Comparison of ENCODE assay signal across 21 mouse cellular contexts in genomic region chr2:161150004-161150842, GRCm38 (mm10). TPM values are rescaled to one million over a fixed set of nuclear protein-coding genes. Genes with fewer than 3 reads are reported as not detected.
DNase-seq lines count a peak whose midpoint lies in the region; ATAC-seq lines count a peak whose summit lies in the region.
"Had no signal": no experiment of that assay in that cellular context is flagged by ENCODE, and none has a peak within 500 bp of the region (broad histone marks: within the 10 kb centered on the region; RNA-seq: fewer than 3 reads in every experiment).

No protein-coding gene starts in this region.

- H3K36me3 ChIP-seq in midbrain, embryonic 13.5 days: no peaks in the 10 kb centered on the region
- no peaks in the 10 kb centered on the region for H3K36me3 ChIP-seq in midbrain, embryonic 10.5 days
- no peaks in the 10 kb centered on the region for H3K36me3 ChIP-seq in hindbrain, embryonic 15.5 days
- no peaks in the 10 kb centered on the region for H3K36me3 ChIP-seq in neural tube, embryonic 13.5 days
- H3K36me3 ChIP-seq: embryonic facial prominence, embryonic 10.5 days had no signal

- no peak for ATAC-seq in midbrain, embryonic 13.5 days
- peak; percentile 62; the same call in 1 of the 2 replicates for ATAC-seq in hindbrain, embryonic 15.5 days (ENCODE audit: low FRiP score, low read depth)
- peak; percentile 54; the same call in 1 of the 2 replicates for ATAC-seq in neural tube, embryonic 13.5 days (ENCODE audit: low read depth)

- H3K9ac ChIP-seq in midbrain, embryonic 13.5 days (replicated peaks): no peak overlapping the region
- H3K9ac ChIP-seq in hindbrain, embryonic 15.5 days: no peak overlapping the region
- no peak overlapping the region for H3K9ac ChIP-seq in neural tube, embryonic 13.5 days

- H3K27ac ChIP-seq in midbrain, embryonic 13.5 days: peak overlapping the region; percentile 67
- no peak overlapping the region for H3K27ac ChIP-seq in midbrain, embryonic 10.5 days (replicated peaks)
- H3K27ac ChIP-seq in hindbrain, embryonic 15.5 days (replicated peaks): peak overlapping the region; percentile 81
- H3K27ac ChIP-seq in neural tube, embryonic 13.5 days (replicated peaks): peak overlapping the region; percentile 74
- H3K27ac ChIP-seq: embryonic facial prominence, embryonic 10.5 days; heart, adult 2 months; layer of hippocampus, adult 2 months; stomach, postnatal 0 days had no signal

- intact Hi-C loops in left cerebral cortex, postnatal 25 days (cut with DNase I): no loop called here

- peak; percentile 5 for DNase-seq in embryo, embryonic 11 days
- no peak for DNase-seq in embryo, embryonic 10.5 days (ENCODE audit: low spot score)
- DNase-seq in midbrain, embryonic 10.5 days (ENCODE audit: low spot score): no peak
- no peak for DNase-seq in left cerebral cortex, postnatal 25 days (ENCODE audit: low spot score in 2 of 2)
- no peak for DNase-seq in adrenal gland, adult 8-10 months
- DNase-seq: adrenal gland, postnatal 10 days; cerebellum, postnatal 36 days; gastrocnemius, postnatal 14 days; heart, adult 2 months; kidney, adult 2 months; kidney, postnatal 10 days; liver; lung, adult 18-20 months; lung, postnatal 14 days; right cerebral cortex, adult 18-20 months had no signal

- 59% methylated on average over 7 of the region's 7 CpGs for WGBS in midbrain, embryonic 13.5 days
- 79% methylated on average over 7 of the region's 7 CpGs for WGBS in midbrain, embryonic 10.5 days
- 45% methylated on average over 7 of the region's 7 CpGs for WGBS in hindbrain, embryonic 15.5 days
- WGBS in neural tube, embryonic 13.5 days: 39% methylated on average over 7 of the region's 7 CpGs

- H3K4me1 ChIP-seq in midbrain, embryonic 13.5 days (replicated peaks): peaks cover 26% of the 10 kb centered on the region
- H3K4me1 ChIP-seq in midbrain, embryonic 10.5 days: peaks cover 15% of the 10 kb centered on the region
- peaks cover 29% of the 10 kb centered on the region for H3K4me1 ChIP-seq in hindbrain, embryonic 15.5 days (replicated peaks)
- peaks cover 12% of the 10 kb centered on the region for H3K4me1 ChIP-seq in neural tube, embryonic 13.5 days (replicated peaks)

- H3K4me3 ChIP-seq in midbrain, embryonic 13.5 days (replicated peaks): no peak overlapping the region
- no peak overlapping the region for H3K4me3 ChIP-seq in midbrain, embryonic 10.5 days
- H3K4me3 ChIP-seq in hindbrain, embryonic 15.5 days: no peak overlapping the region
- H3K4me3 ChIP-seq in neural tube, embryonic 13.5 days: no peak overlapping the region
- H3K4me3 ChIP-seq: embryonic facial prominence, embryonic 10.5 days; heart, adult 2 months; layer of hippocampus, adult 2 months had no signal

- no peaks in the 10 kb centered on the region for H3K9me3 ChIP-seq in midbrain, embryonic 13.5 days
- no peaks in the 10 kb centered on the region for H3K9me3 ChIP-seq in midbrain, embryonic 10.5 days (replicated peaks)
- H3K9me3 ChIP-seq in hindbrain, embryonic 15.5 days: no peaks in the 10 kb centered on the region
- H3K9me3 ChIP-seq in neural tube, embryonic 13.5 days: no peaks in the 10 kb centered on the region
- H3K9me3 ChIP-seq: embryonic facial prominence, embryonic 10.5 days had no signal

- no peaks in the 10 kb centered on the region for H3K27me3 ChIP-seq in midbrain, embryonic 13.5 days
- H3K27me3 ChIP-seq in midbrain, embryonic 10.5 days (ENCODE audit: low read depth, poor library complexity, severe bottlenecking): no peaks in the 10 kb centered on the region
- H3K27me3 ChIP-seq in hindbrain, embryonic 15.5 days: no peaks in the 10 kb centered on the region
- H3K27me3 ChIP-seq in neural tube, embryonic 13.5 days: no peaks in the 10 kb centered on the region

- H3K4me2 ChIP-seq in midbrain, embryonic 13.5 days (replicated peaks): no peak overlapping the region
- H3K4me2 ChIP-seq in hindbrain, embryonic 15.5 days: no peak overlapping the region
- no peak overlapping the region for H3K4me2 ChIP-seq in neural tube, embryonic 13.5 days

RNA-seq across cellular contexts. Expression of gene Chd6, which starts 41.3 kb away (rescaled TPM):
- 42.6 and 44.9 TPM in 2 replicates for polyA plus RNA-seq in midbrain, embryonic 13.5 days (2015; fragmentation: Nextera tagmentation; extraction: Ambion mirVana)
- 22.8 and 29.0 TPM in 2 replicates for polyA plus RNA-seq in midbrain, embryonic 10.5 days (2016; fragmentation: Nextera tagmentation; extraction: Ambion mirVana)
- 33.9 and 35.2 TPM in 2 replicates for polyA plus RNA-seq in hindbrain, embryonic 15.5 days (2015; fragmentation: Nextera tagmentation; extraction: Ambion mirVana)
- 37.4 and 37.6 TPM in 2 replicates for polyA plus RNA-seq in neural tube, embryonic 13.5 days (2015; fragmentation: Nextera tagmentation; extraction: Ambion mirVana)
- total RNA-seq in left cerebral cortex, postnatal 25 days (2021): 10 to 100 TPM; 56.9 to 67.5 TPM
- total RNA-seq in adrenal gland, adult 8-10 months (2022): 10 to 100 TPM; 33.5 to 67.6 (median 45.5) TPM
